Mouse (Mus musculus) myocyte (in vitro differentiated cells): Measurements from ENCODE around the gene Atp6v1a.

Experiments used
- MYOD1 ChIP-seq, 3 experiments: IDR thresholded peaks; one replicate each; pipeline ENCODE4 v1.6.1; 2011; ENCODE audit warnings: control low read depth in 2 of 3, low read depth in 2 of 3, mild to moderate bottlenecking in 2 of 3, moderate library complexity in 1 of 3; ENCODE audit not compliant: insufficient read length in 2 of 3, control insufficient read depth in 1 of 3
- MYOG ChIP-seq, 3 experiments: IDR thresholded peaks; one replicate each; pipeline ENCODE4 v1.6.1; 2011; ENCODE audit warnings: control low read depth in 2 of 3, low read depth in 2 of 3, mild to moderate bottlenecking in 2 of 3; ENCODE audit not compliant: insufficient read length in 2 of 3, control insufficient read depth in 1 of 3, insufficient read depth in 1 of 3
- POLR2A ChIP-seq: IDR thresholded peaks from one replicate; pipeline ENCODE4 v1.6.1; 2011; ENCODE audit warnings: low read depth, mild to moderate bottlenecking, control low read depth, moderate library complexity; ENCODE audit not compliant: insufficient read length
- REST ChIP-seq: IDR thresholded peaks from one replicate; pipeline ENCODE4 v1.6.1; 2011; ENCODE audit warnings: mild to moderate bottlenecking, control low read depth, moderate library complexity; ENCODE audit not compliant: insufficient read depth, insufficient read length
- TCF12 ChIP-seq: IDR thresholded peaks from one replicate; pipeline ENCODE4 v1.6.1; 2011; ENCODE audit warnings: mild to moderate bottlenecking, control low read depth; ENCODE audit not compliant: poor library complexity, insufficient read depth, severe bottlenecking
- TCF3 ChIP-seq: IDR thresholded peaks from one replicate; pipeline ENCODE4 v1.6.1; 2011; ENCODE audit warnings: low read depth, control low read depth; ENCODE audit not compliant: insufficient read length
- USF1 ChIP-seq: IDR thresholded peaks from one replicate; pipeline ENCODE4 v1.6.1; 2011; ENCODE audit warnings: low read depth, mild to moderate bottlenecking, control low read depth, moderate library complexity

GRCm38 (mm10) chr16:44109002-44109401 is 30.5 kb downstream of the Atp6v1a start:
- peak in 1 of 3 experiments; percentile 40 for TF ChIP-seq MYOG (IDR thresholded peaks at IDR 0.05; ENCODE audit: control insufficient read depth in 1 of 3, insufficient read depth in 1 of 3, insufficient read length in 2 of 3, low read depth in 2 of 3)
- TF ChIP-seq REST = no peak
- TF ChIP-seq POLR2A = no peak
- peak in 2 of 3 experiments; percentile 31 to 44 for TF ChIP-seq MYOD1 (IDR thresholded peaks at IDR 0.05; ENCODE audit: control insufficient read depth in 1 of 3, insufficient read length in 2 of 3, low read depth in 2 of 3)
- TF ChIP-seq TCF3 = no peak
- no peak for TF ChIP-seq USF1
- TF ChIP-seq TCF12 = no peak
